Mouse (Mus musculus): ENCODE measurements around the gene F12.
"Not testable (repeated sequence)": the region's sequence is repeated elsewhere in the genome, so short reads cannot be mapped to it uniquely, and the experiment has no call there.

The F12 gene

DNA sequence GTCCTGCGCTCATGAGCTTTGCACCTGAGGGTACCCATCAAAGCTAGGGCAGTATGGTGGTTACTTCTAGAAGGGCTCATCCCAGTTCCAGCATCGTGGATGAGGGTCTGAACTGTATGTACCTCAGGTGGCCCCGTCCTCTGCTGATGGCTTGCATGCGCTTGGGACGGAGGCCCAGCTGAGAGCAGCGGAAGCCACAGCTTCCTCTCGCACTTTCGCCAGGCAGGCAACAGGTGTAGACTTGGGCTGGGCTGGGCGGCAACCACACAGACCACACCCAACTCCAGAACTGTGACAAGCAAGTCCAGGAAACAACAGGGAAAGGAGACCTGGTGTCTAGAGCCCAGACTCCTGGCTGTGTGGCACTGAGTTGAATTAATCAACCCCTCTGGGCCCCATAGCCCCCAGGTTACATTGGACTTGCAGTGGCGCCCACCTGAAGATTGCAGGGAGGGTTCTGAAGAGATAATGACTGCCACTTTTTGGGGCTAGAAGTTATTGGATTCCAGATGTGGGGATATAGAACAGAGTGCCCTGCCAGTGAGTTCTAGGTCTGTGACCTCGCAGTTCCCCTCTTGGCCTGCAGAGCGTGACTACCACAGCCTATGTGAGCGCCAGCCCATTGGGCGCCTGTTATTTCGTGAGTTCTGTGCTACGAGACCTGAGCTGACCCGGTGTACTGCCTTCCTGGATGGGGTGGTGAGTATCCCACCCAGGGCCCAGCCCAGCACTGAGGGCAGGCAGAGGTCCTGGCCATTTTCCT, 23.3 kb upstream of the F12 start:
- no peak for DNase-seq (ENCODE audit: low spot score in 2 of 2)

- DNase-seq (ENCODE audit: low spot score in 2 of 2): no peak
Measured at GRCm38 (mm10) chr13:55449205-55449604, 22.6 kb upstream of the F12 start.

- no peak for DNase-seq (ENCODE audit: low spot score in 2 of 2)
Measured at GRCm38 (mm10) chr13:55448131-55448530, 21.5 kb upstream of the F12 start.

GRCm38 (mm10) chr13:55447543-55447943, 20.9 kb upstream of the F12 start:
- DNase-seq (ENCODE audit: low spot score in 2 of 2): no peak

- no peak for DNase-seq (ENCODE audit: low spot score in 2 of 2)
Measured at GRCm38 (mm10) chr13:55446483-55447105, 20.0 kb upstream of the F12 start.

GRCm38 (mm10) chr13:55445361-55446091, 18.9 kb upstream of the F12 start:
- DNase-seq (ENCODE audit: low spot score in 2 of 2): no peak

DNA sequence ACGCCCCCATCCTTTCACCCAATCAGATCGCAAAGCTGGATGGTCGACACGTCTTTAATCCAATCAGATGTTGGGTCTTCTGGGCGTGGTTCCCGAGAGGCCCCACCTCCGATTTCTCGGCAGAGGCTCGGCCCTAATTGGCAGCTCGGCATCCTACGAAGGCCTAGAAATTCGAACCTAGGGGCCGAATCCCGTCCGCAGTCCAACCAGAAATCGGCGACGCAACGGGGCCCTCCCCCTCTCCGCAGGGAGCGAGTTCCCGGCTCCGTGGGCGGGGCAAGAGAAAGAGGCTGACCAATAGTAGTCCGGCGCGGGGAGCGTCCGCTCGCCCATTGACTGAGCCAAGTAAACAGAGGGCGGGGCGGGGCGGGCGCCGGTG, 18.3 kb upstream of the F12 start, which contains the start of gene Grk6:
Gene Grk6 (plus strand): TSS at position 136 of the 379 bp plus-strand sequence.
- peak; percentile 99 to 100 for DNase-seq (ENCODE audit: low spot score in 2 of 2)

- DNase-seq (ENCODE audit: low spot score in 2 of 2): no peak
Measured at GRCm38 (mm10) chr13:55444286-55444936, 17.8 kb upstream of the F12 start.

GRCm38 (mm10) chr13:55443799-55444285, 17.2 kb upstream of the F12 start:
- no peak for DNase-seq (ENCODE audit: low spot score in 2 of 2)

DNA sequence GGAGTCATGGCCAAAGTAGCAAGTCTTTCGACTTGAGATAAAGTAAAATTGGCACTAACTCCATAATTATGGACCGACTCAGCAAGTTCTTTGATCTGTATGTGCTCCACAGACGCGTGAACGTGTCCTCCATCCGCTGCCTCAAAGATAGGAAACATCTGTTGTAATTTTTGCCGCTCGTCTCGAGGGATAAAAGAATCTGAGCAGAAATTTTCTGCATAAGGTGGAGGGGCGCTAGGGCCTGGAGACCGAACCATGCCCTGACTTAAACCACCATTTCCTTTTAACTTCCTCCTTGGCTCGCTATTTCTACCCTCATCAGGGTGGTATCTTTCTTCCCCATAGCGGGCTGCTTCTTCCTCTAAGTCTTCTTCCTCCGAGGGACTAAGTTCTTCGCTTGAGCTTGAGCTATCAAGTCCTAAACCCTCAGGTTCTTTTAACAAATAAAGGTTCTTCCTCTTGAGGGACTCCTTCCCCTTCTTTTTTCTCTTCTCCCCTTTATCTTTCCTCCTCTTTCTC, 10.6 kb upstream of the F12 start:
- DNase-seq (ENCODE audit: low spot score in 2 of 2): not testable (repeated sequence)

DNA sequence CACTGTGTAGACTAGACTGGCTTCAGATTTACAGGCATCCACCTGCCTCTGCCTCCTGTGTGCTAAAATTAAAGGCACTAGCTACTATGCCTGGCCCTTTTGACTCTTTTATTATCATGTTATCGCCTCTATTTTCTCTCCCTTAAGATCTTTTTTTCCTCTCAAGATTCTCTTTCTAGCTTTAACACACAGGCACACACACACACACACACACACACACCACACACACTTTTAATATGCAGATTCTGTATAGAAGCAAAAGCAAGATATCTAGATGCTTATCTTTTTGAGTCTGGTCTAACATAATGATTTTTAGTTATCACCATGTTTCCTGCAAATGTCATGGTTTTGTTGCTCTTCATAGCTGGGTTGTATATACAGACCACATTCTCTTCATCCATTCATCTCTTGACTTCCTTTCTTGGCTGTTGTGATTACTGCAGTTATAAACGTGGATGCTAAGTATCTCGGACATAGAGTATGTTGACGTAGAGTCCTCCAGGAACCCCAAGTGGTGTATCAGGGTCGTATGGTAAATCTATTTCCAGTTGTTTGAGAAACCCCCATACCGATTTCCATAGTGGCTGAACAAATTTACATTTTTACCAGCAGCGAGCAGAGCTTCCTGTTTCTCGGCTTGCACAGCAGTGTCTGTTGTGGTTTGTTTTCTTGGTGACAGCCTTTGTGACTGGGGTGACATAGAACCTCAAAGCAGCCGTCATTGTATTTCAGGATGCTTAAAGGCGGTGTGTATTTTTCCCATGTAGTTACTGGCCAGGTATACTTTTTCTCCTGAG, 5.5 kb upstream of the F12 start:
- no peak for DNase-seq (ENCODE audit: low spot score in 2 of 2)

- no peak for DNase-seq (ENCODE audit: low spot score in 2 of 2)
Measured at GRCm38 (mm10) chr13:55430566-55430965, 4.0 kb upstream of the F12 start.

DNA sequence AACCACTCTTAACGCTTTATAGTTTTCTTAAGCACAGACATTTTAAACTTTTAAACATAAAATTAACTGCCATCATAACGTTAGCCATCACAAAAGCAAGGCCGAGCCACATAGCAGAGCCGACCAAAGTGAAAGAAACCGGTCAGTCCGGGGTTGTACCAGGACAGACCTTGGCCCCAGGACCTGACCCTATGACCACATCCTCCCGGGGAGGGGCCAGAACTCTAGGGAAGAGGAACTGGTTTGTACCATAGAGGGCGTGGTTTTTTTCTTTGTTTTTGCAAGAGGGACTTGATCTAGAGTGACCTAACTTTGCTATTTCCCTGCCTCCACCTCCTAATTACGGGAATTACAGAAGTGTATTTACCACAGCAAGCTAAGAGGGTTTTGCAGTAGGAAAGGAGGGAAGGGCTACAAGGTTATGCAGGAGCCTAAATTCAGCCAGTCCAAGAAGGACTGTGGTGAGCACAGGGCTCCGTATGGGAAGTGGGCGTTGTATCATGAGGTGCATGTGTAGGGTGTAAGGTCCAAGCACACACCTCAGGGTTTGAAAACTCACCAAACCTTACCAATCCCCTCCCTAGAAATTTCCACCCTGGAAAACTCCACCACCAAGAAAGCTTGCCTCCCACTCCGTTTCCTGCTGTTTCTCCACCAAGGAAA, 2.8 kb upstream of the F12 start:
- DNase-seq (ENCODE audit: low spot score in 2 of 2): peak; percentile 30 to 73

DNA sequence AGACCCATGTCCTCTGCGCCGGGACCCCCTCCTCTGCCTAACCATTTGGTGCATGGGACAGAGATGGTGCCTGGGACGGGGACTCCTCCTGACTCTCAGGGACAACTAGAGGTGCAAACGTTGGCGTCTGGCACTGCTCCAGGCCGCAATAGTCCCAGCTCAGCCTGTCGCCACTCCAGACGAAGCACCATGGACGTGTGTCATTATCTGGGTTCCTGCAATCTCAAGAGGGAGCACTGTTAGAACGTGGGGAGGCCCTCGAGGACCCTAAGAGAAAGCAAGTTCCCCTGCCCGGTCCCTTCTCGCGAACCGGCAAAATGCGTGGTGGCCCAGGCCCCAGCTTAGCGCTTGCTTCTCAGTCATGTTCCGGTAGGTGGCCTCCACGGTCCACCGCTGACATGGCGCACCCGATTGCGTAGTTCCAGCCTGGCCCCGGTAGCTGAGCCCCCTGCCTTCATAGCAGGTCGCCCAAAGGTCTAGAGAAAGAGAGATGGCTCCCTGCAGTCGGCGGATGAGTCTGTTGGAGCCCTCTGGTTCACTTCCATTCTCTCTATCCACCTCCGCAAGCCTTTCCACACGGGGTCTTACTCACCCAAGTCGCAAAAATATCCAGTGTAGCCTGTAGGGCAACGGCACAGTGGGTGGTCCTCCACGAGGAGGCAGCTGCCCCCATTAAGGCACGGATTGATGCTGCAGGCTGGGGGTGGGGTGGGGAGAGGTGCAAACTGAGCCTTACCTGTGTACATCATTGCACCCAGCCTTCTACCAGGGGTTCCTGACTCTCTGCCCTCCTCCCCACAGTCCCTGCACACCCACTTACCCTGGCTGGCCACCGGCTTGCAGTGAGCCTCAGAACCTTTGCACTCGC, 5.4 kb downstream of the F12 start:
- DNase-seq (ENCODE audit: low spot score in 2 of 2): peak; percentile 43 to 60

- no peak for DNase-seq (ENCODE audit: low spot score in 2 of 2)
Measured at GRCm38 (mm10) chr13:55420018-55420932, 6.3 kb downstream of the F12 start.

DNA sequence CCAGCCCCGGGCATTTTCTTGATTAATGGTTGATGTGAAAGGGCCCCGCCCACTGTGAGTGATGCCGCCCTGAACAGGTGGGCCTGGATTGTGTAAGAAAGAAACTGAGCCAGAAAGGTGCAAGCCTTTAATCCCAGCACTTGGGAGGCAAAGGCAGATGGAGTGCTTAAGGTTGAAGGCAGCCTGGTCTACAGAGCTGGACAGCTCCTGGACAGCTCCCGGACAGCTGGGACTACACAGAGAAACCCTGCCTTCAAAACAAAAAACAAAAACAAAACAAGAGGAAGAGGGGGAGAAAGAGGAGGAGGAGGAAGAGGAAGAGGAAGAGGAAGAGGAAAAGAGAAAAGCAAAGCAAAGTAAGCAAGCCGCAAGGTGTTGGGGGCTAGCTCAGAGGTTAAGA, 7.5 kb downstream of the F12 start:
- DNase-seq (ENCODE audit: low spot score in 2 of 2): no peak

DNA sequence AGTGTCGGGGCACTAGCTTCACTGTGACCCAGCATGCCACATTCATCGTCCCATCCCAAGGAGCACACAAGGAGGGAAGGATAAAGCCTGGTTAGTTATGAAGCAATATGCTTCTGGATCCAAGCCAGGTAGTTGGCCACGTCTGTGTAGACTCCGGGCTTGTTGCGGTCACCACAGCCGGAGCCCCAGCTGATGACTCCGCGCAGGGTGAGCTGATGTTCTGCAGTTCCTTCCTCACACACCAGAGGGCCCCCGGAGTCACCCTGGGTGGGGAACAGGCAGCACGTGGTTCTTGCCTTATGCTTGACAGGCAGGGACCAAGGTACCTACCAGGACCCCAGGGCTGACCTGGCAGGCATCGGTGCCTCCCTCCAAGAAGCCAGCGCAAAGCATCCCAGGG, 8.6 kb downstream of the F12 start:
- DNase-seq (ENCODE audit: low spot score in 2 of 2): peak; percentile 81 to 90

GRCm38 (mm10) chr13:55414743-55415380, 11.7 kb downstream of the F12 start, which contains the start of gene Pfn3:
TSS of gene Pfn3 (minus strand) at chr13:55415232.
- DNase-seq (ENCODE audit: low spot score in 2 of 2): no peak
